Mouse (Mus musculus) heart, adult 8-10 months (tissue): ENCODE measurements around the gene Lst1. TPM values are rescaled to one million over a fixed set of nuclear protein-coding genes. Genes with fewer than 3 reads are reported as not detected.

Experiments
- DNase-seq: peaks from one replicate; pipeline ENCODE4 v3.0.0; 2022; ENCODE audit warnings: low spot score
- total RNA-seq, 4 experiments: library from RNA; stranded (reverse); gene quantifications; 2 replicates each; pipeline ENCODE4 v1.2.4; 2022

Lst1 gene
- total RNA-seq, 4 experiments from 2014 or later, result 1.8 to 3.6 (median 2.6) TPM

GRCm38 (mm10) chr17:35159638-35160037, 28.6 kb downstream of the Lst1 start:
- no peak for DNase-seq

- DNase-seq, result no peak
These were observed 29.2 kb downstream of the Lst1 start for GRCm38 (mm10) chr17:35158850-35159593.

GRCm38 (mm10) chr17:35157661-35158175, 30.5 kb downstream of the Lst1 start:
- no peak for DNase-seq

GRCm38 (mm10) chr17:35157254-35157653, 31.0 kb downstream of the Lst1 start:
- no peak for DNase-seq

GRCm38 (mm10) chr17:35156461-35157200, 31.6 kb downstream of the Lst1 start:
- no peak for DNase-seq

- no peak for DNase-seq
These were observed 32.8 kb downstream of the Lst1 start for GRCm38 (mm10) chr17:35155451-35155850.

GRCm38 (mm10) chr17:35154616-35155015, 33.6 kb downstream of the Lst1 start:
- DNase-seq, result no peak

- no peak for DNase-seq
These were observed 34.3 kb downstream of the Lst1 start for GRCm38 (mm10) chr17:35153931-35154330.

- DNase-seq, result no peak
These were observed 35.2 kb downstream of the Lst1 start for GRCm38 (mm10) chr17:35153077-35153476.

GRCm38 (mm10) chr17:35152121-35152520, 36.1 kb downstream of the Lst1 start:
- no peak for DNase-seq

GRCm38 (mm10) chr17:35147922-35148639, 40.2 kb downstream of the Lst1 start:
- no peak for DNase-seq

GRCm38 (mm10) chr17:35147348-35147747, 40.9 kb downstream of the Lst1 start:
- DNase-seq, result no peak

- DNase-seq, result no peak
These were observed 42.1 kb downstream of the Lst1 start for GRCm38 (mm10) chr17:35146139-35146538.

GRCm38 (mm10) chr17:35141971-35142370, 46.3 kb downstream of the Lst1 start:
- no peak for DNase-seq

GRCm38 (mm10) chr17:35140490-35140996, 47.7 kb downstream of the Lst1 start:
- DNase-seq, result no peak

- no peak for DNase-seq
These were observed 49.0 kb downstream of the Lst1 start for GRCm38 (mm10) chr17:35139269-35139668.

- no peak for DNase-seq
These were observed 52.5 kb downstream of the Lst1 start for GRCm38 (mm10) chr17:35135591-35136320.
